Mouse (Mus musculus) embryonic fibroblast, embryonic 13.5 days (primary cell): ENCODE measurements at regions not wholly inside any gene's neighbourhood (a gene's known extent, or its start where the extent isn't known, plus 50 kb on each side); places are given as distances from the start of the nearest gene placed in this dataset.

Experiments
- H3K27ac ChIP-seq: 2 replicates; pipeline ENCODE4 v1.5.1; 2012; ENCODE audit warnings: low read length, control low read depth, inconsistent platforms; ENCODE audit not compliant: insufficient read depth
- H3K4me1 ChIP-seq: 2 replicates; pipeline ENCODE4 v1.6.1; 2011; ENCODE audit warnings: low read length; ENCODE audit not compliant: control insufficient read depth, insufficient read depth
- H3K4me3 ChIP-seq: 2 replicates; pipeline ENCODE4 v1.5.1; 2011; ENCODE audit warnings: mild to moderate bottlenecking, control low read depth, low read length; ENCODE audit not compliant: insufficient read depth
- CTCF ChIP-seq: IDR thresholded peaks from 2 replicates; pipeline ENCODE4 v1.5.1; 2011; ENCODE audit warnings: mild to moderate bottlenecking, control low read depth, low read length, moderate library complexity, borderline replicate concordance; ENCODE audit not compliant: insufficient read depth
- POLR2A ChIP-seq: IDR thresholded peaks from 2 replicates; pipeline ENCODE4 v1.6.1; 2011; ENCODE audit warnings: low read depth, mild to moderate bottlenecking, control low read depth, low read length, moderate library complexity

DNA sequence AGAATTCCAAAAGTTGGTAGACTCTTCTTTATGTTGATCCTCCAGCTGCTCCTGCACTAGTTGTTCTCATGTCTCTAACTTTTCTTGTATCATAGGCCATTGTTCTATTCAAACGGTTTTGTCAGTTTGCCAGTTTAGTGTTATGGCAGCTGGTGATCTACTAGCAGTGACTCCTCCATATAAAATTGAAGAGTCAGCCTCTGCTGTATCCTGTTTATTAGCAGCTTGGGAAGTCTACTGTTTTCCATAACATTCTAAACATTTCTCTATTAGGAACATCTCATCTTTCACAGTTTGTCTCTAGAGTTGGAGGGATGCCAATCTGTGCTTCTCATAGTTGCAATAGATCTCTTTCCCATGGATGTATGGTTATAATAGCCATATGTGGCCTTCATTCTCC is 58.6 kb downstream of the Drd1 start:
- no peaks in the 10 kb centered on the region for H3K4me1 ChIP-seq
- no peak overlapping the region for H3K4me3 ChIP-seq
- no peak overlapping the region for H3K27ac ChIP-seq
- TF ChIP-seq CTCF (no peak), POLR2A (no peak)

DNA sequence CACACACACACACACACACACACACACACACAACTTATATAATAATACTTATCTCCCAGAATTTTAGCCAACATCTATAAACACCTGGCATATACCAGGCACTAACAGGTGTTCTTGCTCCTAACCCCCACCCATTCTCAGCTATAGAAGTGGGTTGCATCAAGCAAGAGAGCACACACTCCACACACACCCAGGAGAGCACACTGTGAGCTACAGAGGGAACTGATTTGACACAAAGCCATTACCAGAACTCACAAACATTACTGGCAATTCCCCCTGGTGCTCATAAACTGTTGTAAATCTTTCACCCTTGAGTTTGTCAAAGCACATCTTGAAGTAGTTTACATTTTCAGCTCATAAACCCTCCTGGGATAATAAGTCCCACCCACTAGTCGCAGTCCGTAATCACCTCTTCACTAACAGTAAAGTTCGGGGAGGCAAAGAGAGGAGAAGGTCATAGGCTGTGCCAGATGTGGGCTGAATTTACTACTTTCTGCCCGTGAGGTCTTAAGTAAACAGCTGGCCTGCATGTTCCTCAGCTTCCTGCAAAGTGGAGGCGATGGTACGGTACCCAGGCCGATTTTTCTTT is 62.5 kb downstream of the Drd1 start:
- no peak overlapping the region for H3K4me3 ChIP-seq
- no peak for TF ChIP-seq CTCF
- TF ChIP-seq POLR2A, result no peak
- H3K27ac ChIP-seq, result no peak overlapping the region
- no peaks in the 10 kb centered on the region for H3K4me1 ChIP-seq

DNA sequence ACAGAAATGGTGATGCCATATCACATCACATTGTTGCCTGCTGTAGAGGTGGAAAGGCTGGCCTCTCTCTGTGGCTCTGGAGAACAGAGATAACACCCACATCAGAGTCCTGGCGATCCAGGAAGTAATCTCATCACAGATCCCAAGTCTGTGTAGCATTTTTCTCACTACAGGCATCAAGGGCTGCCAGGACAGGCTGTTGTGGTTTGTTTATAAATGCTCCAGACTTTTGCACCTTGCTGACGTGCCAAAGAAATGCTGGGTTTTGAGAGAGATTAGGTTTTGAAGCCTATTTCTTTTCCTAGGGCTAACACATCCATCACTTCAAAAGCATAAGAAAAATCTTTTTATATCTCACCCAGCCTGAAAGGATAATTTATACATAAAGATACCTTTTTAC is 76.3 kb downstream of the Drd1 start:
- no peak overlapping the region for H3K4me3 ChIP-seq
- TF ChIP-seq CTCF (no peak), POLR2A (no peak)
- H3K4me1 ChIP-seq, result no peaks in the 10 kb centered on the region
- no peak overlapping the region for H3K27ac ChIP-seq

DNA sequence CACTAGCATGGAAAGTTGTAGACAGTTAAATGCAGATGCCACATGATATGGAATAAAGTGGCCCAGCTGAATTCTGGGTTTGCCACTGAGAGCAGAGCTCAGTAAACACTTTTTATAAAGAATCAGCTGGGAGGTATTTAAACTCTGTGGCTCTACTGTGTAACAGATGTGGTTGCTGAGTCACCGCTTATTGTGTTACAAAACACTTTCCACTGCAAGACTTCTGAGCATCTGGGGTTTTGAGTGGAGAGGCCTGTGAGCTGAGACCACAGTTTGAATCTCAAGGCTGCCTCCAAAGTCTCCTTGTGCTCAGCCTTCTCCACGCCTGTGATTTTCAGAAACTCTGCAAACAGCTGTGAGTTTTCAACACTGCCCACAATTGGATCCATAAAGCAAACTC is 86.1 kb downstream of the Drd1 start:
- H3K4me1 ChIP-seq, result no peaks in the 10 kb centered on the region
- no peak overlapping the region for H3K4me3 ChIP-seq
- no peak overlapping the region for H3K27ac ChIP-seq
- TF ChIP-seq CTCF (no peak), POLR2A (no peak)

- Histone ChIP-seq H3K4me3 (no peak overlapping the region), H3K27ac (no peak overlapping the region), H3K4me1 (no peaks in the 10 kb centered on the region)
- TF ChIP-seq POLR2A (no peak), CTCF (no peak)
These were observed 99.3 kb downstream of the Drd1 start for GRCm38 (mm10) chr13:53956167-53956566.

- Histone ChIP-seq H3K4me3 (no peak overlapping the region), H3K27ac (no peak overlapping the region), H3K4me1 (no peaks in the 10 kb centered on the region)
- TF ChIP-seq POLR2A, result no peak
- TF ChIP-seq CTCF, result no peak
These were observed 107.4 kb downstream of the Drd1 start for GRCm38 (mm10) chr13:53948056-53948455.

- no peaks in the 10 kb centered on the region for H3K4me1 ChIP-seq
- no peak overlapping the region for H3K27ac ChIP-seq
- TF ChIP-seq CTCF (no peak), POLR2A (no peak)
- no peak overlapping the region for H3K4me3 ChIP-seq
These were observed 109.8 kb downstream of the Drd1 start for GRCm38 (mm10) chr13:53945681-53946080.

GRCm38 (mm10) chr13:53941005-53941747 is 114.3 kb downstream of the Drd1 start:
- H3K27ac ChIP-seq, result no peak overlapping the region
- H3K4me1 ChIP-seq, result no peaks in the 10 kb centered on the region
- TF ChIP-seq CTCF, result no peak
- no peak for TF ChIP-seq POLR2A
- no peak overlapping the region for H3K4me3 ChIP-seq

GRCm38 (mm10) chr13:53935174-53935699 is 120.3 kb downstream of the Drd1 start:
- H3K4me1 ChIP-seq, result 0 out of 2 replicates have a peak, but pooled peaks cover 3% of the 10 kb centered on the region
- no peak overlapping the region for H3K4me3 ChIP-seq
- TF ChIP-seq POLR2A, result no peak
- TF ChIP-seq CTCF, result no peak
- no peak overlapping the region for H3K27ac ChIP-seq

DNA sequence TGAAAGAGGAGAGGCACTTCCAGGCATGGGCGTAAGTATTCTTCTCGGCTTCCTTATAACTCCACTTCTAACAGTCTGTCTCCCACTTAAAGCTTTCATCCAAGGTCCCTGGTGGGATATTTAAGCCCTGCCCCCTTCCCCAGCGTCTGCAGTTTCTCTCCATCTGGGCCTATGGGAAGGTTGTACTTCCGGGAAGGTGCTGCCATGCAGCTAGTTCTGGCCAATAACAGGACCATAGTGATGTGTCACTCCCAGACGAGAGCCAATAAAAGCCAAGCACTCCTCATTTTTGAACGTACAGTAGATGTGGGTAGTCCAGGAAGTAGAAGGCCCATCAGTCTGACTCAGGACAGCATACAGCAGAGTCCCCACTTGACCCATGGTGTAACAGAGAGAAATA is 121.0 kb downstream of the Drd1 start:
- no peak for TF ChIP-seq CTCF
- no peak for TF ChIP-seq POLR2A
- no peak overlapping the region for H3K27ac ChIP-seq
- H3K4me1 ChIP-seq, result 0 out of 2 replicates have a peak, but pooled peaks cover 3% of the 10 kb centered on the region
- no peak overlapping the region for H3K4me3 ChIP-seq

DNA sequence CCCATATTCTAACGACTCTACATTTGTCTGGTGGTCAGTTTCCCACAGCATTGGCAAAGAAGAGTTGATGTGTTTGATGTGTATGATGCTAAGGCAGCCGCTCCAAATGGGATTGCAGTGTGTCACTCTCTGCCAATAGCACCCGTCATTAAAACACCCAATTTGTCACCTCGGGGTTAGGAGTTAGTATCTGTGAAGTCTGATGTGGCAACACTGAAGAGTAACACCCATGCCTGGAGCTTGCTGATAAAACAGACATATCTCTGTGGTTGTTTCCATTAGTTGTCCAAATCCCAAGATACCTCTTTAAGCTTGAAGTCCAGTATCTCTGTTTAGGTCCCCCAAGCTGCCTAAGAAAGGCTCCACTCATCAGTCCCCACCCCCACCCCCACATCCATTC is 129.4 kb downstream of the Drd1 start:
- TF ChIP-seq POLR2A, result no peak
- TF ChIP-seq CTCF, result no peak
- Histone ChIP-seq H3K4me3 (no peak overlapping the region), H3K4me1 (peaks cover 5% of the 10 kb centered on the region; the same call in 1 of the 2 replicates), H3K27ac (no peak overlapping the region)
